7 mouse cellular contexts compared by ENCODE assay signal in genomic region chr7:80140815-80141214, GRCm38 (mm10). TPM values are rescaled to one million over a fixed set of nuclear protein-coding genes. Genes with fewer than 3 reads are reported as not detected.
DNase-seq lines count a peak whose midpoint lies in the region; ATAC-seq lines count a peak whose summit lies in the region.

No protein-coding gene starts in this region.

- H3K36me3 ChIP-seq in midbrain, embryonic 13.5 days, result no peaks in the 10 kb centered on the region

- peaks cover 11% of the 10 kb centered on the region for H3K4me1 ChIP-seq in midbrain, embryonic 13.5 days (replicated peaks)

- intact Hi-C loops in left cerebral cortex, postnatal 36 days (cut with DNase I), result loop anchor here (2.0 to 5.0 kb wide), 2 partner anchors 56 to 74 kb away; no protein-coding TSS in a partner anchor

- DNase-seq in adipocyte (ENCODE audit: low spot score), result peak; percentile 79
- peak; percentile 72 to 82 for DNase-seq in cerebellum, postnatal 25 days
- DNase-seq in frontal cortex, postnatal 36 days (ENCODE audit: low spot score in 2 of 2), result peak; percentile 66 to 75
- DNase-seq in induced T-regulatory cell, adult 2 months (ENCODE audit: low read depth), result peak; percentile 84
- DNase-seq in left cerebral cortex, postnatal 36 days (ENCODE audit: low spot score in 2 of 2), result peak; percentile 50 to 72
- peak; percentile 56 for DNase-seq in spleen, adult 12 weeks (ENCODE audit: low spot score)

- no peak overlapping the region for H3K4me3 ChIP-seq in midbrain, embryonic 13.5 days (replicated peaks)

- WGBS in midbrain, embryonic 13.5 days, result 15% methylated on average over 9 of the region's 9 CpGs

- 0 out of 2 replicates have a peak overlapping the region, but pooled peaks have one; percentile 9 for H3K4me2 ChIP-seq in midbrain, embryonic 13.5 days (replicated peaks)

- H3K27me3 ChIP-seq in midbrain, embryonic 13.5 days, result no peaks in the 10 kb centered on the region

- H3K9me3 ChIP-seq in midbrain, embryonic 13.5 days, result peaks cover 10% of the 10 kb centered on the region

- H3K9ac ChIP-seq in midbrain, embryonic 13.5 days (replicated peaks), result no peak overlapping the region

- H3K27ac ChIP-seq in midbrain, embryonic 13.5 days, result no peak overlapping the region

- ATAC-seq in midbrain, embryonic 13.5 days, result peak; percentile 88

RNA-seq across cellular contexts. Expression of gene Idh2, which starts 25.6 kb away (rescaled TPM):
- 10 to 100 TPM; 52.2 to 55.6 TPM for total RNA-seq in left cerebral cortex, postnatal 36 days (2021)
- 291 and 296 TPM in 2 replicates for polyA plus RNA-seq in midbrain, embryonic 13.5 days (2015; fragmentation: Nextera tagmentation; extraction: Ambion mirVana)

RNA-seq across cellular contexts. Expression of gene Sema4b, which starts 45.8 kb away (rescaled TPM):
- 10 to 100 TPM; 16.9 to 19.1 TPM for total RNA-seq in left cerebral cortex, postnatal 36 days (2021)
- 22.8 and 24.0 TPM in 2 replicates for polyA plus RNA-seq in midbrain, embryonic 13.5 days (2015; fragmentation: Nextera tagmentation; extraction: Ambion mirVana)
